16 mouse cellular contexts compared by ENCODE assay signal in the genomic region with DNA sequence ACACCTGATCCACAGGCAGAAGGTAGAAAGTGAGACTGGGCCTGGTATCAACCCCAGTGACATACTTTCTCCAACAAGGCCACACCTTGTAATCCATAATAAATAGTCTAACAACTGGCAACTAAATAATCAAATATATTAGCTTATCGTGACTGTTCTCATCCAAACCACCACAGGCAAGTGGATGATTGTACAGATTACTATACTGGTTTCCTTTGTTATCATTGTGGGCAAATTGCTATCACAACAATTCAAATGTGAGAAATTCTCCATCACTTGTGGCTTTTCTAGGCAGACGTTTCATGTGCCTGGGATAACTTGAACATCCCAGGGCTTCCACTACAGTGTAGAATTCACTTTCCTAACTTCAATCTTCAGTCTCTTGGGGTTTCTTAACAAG.
"Had no signal": no experiment of that assay in that cellular context is flagged by ENCODE, and none has a peak within 500 bp of the region (broad histone marks: within the 10 kb centered on the region; RNA-seq: fewer than 3 reads in every experiment).

No protein-coding gene starts in this region.

- H3K36me3 ChIP-seq: neural tube, embryonic 13.5 days; neural tube, embryonic 15.5 days; stomach, embryonic 15.5 days had no signal

- H3K27me3 ChIP-seq: neural tube, embryonic 13.5 days; neural tube, embryonic 15.5 days; stomach, embryonic 15.5 days had no signal

- H3K4me1 ChIP-seq: neural tube, embryonic 13.5 days; neural tube, embryonic 15.5 days; stomach, embryonic 15.5 days had no signal

- H3K9ac ChIP-seq: neural tube, embryonic 13.5 days; neural tube, embryonic 15.5 days; stomach, embryonic 15.5 days had no signal

- H3K4me3 ChIP-seq: neural tube, embryonic 13.5 days; neural tube, embryonic 15.5 days; stomach, embryonic 15.5 days had no signal

- H3K27ac ChIP-seq: neural tube, embryonic 13.5 days; neural tube, embryonic 15.5 days; stomach, embryonic 15.5 days; stomach, postnatal 0 days had no signal

- H3K9me3 ChIP-seq: neural tube, embryonic 13.5 days; neural tube, embryonic 15.5 days; stomach, embryonic 15.5 days had no signal

- DNase-seq: retina, postnatal 1 day; right cerebral cortex, adult 18-20 months; right cerebral cortex, postnatal 14 days; right cerebral cortex, postnatal 25 days; right cerebral cortex, postnatal 4 days; spleen, adult 18-20 months; thymus, adult 18-20 months; thymus, adult 2 months; thymus, postnatal 14 days; thymus, postnatal 25 days; thymus, postnatal 36 days; thymus, postnatal 4 days had no signal
